Mouse (Mus musculus) thymus, postnatal 25 days (tissue): ENCODE data around the gene Rars2.
"Not testable (repeated sequence)": the region's sequence is repeated elsewhere in the genome, so short reads cannot be mapped to it uniquely, and the experiment has no call there.

Experiments
- DNase-seq: peaks from one replicate; pipeline ENCODE4 v3.0.0; 2022

The Rars2 gene

DNA sequence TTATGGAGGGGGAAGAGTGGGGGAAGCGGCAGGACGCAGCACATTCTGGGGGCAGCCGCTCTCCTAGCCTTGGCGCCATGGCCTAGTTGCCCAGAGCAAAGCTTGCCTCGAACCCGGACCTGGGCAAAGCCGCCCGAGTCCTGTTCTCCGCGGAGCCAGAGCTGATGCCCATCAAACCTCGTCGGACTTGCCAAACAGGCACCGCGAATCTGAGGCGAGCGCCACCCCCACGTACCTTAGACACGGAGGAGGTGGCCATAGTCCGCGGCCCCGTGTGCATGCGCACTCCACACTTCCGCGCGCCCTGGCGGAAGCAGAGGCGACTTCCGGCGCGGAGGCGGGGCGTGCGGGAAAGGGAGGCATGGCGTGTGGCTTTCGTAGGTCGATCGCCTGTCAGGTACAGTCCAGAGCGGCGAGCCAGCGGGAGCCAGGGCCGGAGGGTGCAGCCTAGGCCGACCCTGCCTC, at the start of gene Rars2, which contains the start of gene Orc3:
Gene Rars2 (plus strand): TSS at position 328 of the 465 bp plus-strand sequence.
Gene Orc3 (minus strand): TSS at position 315 of the 465 bp plus-strand sequence.
- peak; percentile 91 for DNase-seq

DNA sequence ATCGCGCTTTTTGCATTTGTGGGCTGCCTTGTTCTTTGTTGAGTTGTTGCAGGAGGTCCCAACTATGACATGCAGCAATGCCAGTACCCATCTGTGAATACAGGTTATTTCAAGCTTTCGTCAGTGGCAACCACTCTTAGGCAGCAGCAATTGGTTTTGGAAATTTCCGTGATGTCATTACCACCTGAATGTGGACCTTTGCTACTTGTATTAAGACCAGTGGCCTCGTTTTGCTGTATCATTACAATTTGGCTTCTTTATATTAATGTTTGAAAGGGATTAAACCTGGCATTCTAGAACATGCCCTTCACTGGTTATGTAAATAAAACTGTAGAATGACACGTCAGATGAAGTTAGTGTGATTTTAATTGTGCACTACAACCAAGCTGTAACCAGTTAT, 48.5 kb upstream of the Rars2 start:
- no peak for DNase-seq

GRCm38 (mm10) chr4:34572876-34573275, 41.9 kb upstream of the Rars2 start:
- DNase-seq, result no peak

- no peak for DNase-seq
Measured at GRCm38 (mm10) chr4:34577028-34577427, 37.7 kb upstream of the Rars2 start.

DNA sequence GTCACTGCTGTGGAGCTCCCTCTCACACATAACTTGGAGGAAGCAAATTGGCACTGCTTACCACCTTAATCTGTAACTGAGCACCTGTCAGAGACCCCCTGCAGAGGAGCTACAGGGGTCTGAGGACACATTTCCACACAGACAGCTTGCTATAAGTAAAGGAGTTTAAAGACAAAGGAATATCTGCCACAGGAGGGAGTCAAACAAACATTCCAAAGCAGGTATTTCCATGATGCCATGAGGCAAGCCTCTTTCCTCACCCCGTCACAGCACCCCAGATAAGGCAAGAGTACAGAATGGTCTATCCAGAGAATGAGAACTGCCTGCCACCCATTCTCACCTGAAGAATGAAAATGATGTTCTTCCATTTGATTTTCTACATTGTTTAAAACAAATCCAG, 35.5 kb upstream of the Rars2 start:
- DNase-seq, result no peak

DNA sequence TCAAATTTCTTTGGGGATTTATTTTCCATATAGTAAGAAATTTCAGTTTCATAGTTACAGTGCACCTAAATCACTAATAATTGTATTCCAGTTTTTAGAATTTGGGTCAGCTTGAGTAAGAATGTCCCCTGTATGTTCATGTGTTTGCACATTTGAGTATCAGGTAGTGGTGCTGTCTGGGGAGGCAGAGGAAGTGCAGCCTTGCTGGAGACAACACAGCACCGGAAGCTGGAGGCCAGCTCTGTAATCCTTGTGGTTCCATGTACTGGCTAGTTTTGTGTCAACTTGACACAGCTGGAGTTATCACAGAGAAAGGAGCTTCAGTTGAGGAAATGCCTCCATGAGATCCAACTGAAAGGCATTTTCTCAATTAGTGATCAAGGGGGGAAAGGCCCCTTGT, 33.3 kb upstream of the Rars2 start:
- not testable (repeated sequence) for DNase-seq

DNA sequence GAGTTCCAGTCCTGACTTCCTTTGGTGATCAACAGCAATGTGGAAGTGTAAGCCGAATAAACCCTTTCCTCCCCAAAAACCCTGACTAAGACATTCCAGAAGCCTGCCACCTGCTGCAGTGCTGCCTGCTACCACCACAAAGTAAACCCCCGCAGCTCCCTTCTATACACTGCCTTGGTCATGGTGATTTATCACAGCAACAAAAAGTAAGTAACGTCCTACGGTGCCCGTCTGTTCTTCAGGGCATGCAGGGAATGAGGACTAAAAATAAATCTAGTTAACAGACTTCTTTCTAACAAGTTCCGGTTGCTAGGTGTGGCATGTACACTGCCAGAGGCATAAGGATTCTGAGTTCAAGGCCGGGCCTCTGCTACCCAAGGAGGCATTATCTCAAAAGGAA, 32.8 kb upstream of the Rars2 start:
- DNase-seq, result no peak

- DNase-seq, result no peak
Measured at GRCm38 (mm10) chr4:34582476-34582875, 32.3 kb upstream of the Rars2 start.

- no peak for DNase-seq
Measured at GRCm38 (mm10) chr4:34583427-34583826, 31.3 kb upstream of the Rars2 start.

GRCm38 (mm10) chr4:34584871-34585607, 29.7 kb upstream of the Rars2 start:
- no peak for DNase-seq

GRCm38 (mm10) chr4:34603123-34603522, 11.6 kb upstream of the Rars2 start:
- DNase-seq, result no peak

DNA sequence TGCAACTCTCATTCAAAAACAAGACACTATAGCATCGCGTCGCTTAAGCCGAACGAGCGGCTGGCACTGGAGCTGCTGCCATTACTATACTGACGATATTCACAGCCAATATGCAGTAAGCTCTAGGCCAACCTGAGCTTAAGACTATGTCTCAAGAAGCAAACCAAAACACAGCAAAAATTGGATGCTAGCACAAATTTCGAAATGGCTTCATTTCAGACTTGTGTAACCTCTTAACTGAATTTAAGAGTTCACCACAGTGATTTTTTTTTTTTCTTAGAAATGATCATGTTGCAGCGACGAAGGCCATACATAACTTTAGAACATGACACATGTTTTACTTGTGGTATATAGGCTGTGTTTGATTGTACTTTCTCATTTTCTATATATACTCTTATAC, 8.1 kb upstream of the Rars2 start:
- DNase-seq, result no peak

DNA sequence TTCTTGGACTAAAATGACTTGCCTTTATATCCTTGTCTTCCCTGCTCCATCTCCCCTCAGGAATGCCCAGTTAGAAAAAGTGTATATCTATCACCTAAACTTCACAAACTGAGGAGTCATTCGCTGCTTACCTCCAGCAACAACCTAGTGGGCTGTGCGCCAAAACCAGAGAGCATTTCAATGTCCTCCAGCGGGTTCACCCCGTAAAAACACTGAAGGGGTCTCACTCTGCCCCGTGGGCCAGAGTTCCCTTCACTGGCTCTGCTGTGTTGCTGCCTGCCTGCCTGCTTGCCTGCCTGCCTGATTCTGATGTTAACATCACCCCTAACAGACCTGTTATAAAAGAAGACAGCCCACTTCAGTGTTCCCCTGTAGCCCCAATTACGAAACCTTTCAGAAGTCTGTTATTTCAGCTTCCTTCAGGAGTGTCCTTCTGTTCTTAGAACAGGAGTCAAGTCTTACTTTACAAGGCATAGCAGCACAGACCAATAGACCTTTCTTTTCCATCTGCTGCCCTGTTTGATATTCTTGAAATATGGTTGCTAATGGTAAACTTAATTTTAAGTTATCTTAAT, 1.1 kb upstream of the Rars2 start:
- no peak for DNase-seq

- peak; percentile 18 for DNase-seq
Measured at GRCm38 (mm10) chr4:34615303-34615702, 546 bp downstream of the Rars2 start.

DNA sequence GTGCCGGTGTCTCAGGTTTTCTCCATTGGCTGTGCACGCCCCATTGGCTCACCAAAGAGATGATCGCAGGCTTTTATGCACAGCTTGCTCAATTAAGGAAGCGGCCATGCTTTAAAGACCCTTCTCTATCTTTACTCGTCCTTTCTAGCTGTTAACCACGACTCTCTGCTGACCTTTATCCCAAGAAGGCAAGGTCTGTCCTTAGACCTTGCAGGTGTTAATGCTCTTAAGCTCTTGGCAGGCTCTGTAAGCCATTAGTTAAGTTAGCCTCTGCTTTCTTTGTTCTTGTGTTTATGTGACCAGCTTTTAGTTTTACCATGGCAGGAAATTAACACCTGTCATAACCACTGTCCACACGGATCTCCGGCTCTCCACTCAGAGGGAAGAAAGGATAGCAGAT, 1.4 kb downstream of the Rars2 start:
- DNase-seq, result no peak

DNA sequence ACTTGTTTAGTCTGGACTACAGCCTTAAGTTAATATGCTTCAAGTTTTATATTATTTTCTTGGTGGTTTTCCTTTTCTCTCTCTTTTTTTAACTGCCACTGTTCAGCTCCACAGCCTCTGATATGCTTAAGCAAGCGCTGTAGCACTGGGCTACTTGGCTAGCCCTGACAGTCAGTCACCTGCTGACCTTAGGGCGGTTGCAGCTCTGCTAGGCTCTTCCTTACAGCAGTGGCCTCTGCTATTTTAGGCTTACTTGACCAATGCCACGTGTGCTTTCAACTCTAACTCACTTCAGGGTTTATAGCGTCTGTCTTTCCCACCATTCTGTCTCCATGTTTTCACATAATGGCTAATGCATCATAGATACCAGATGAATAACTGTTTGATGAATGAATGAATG, 10.8 kb downstream of the Rars2 start:
- no peak for DNase-seq

- DNase-seq, result no peak
Measured at GRCm38 (mm10) chr4:34626401-34626800, 11.6 kb downstream of the Rars2 start.

- DNase-seq, result no peak
Measured at GRCm38 (mm10) chr4:34629956-34630355, 15.2 kb downstream of the Rars2 start.

GRCm38 (mm10) chr4:34634129-34634528, 19.4 kb downstream of the Rars2 start:
- no peak for DNase-seq

DNA sequence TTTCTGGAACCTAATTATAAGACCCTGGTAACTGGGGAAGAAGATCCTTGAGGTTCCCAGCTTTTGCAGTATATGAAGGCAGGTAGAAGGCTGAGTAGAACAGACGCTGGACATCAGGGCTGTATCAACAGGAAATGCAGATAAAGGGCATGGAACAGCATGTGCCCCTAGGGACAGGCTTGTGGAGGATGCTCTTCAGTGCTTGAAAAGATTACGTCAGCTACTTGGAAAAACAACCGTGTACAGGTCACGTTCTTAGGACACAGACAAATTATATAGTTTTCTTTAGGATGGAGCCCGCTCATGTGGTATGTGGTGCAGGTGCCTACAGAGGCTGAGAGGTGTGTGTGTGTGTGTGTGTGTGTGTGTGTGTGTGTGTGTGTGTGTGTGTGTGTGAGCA, 21.3 kb downstream of the Rars2 start:
- DNase-seq, result no peak

- no peak for DNase-seq
Measured at GRCm38 (mm10) chr4:34637386-34637785, 22.6 kb downstream of the Rars2 start.

DNA sequence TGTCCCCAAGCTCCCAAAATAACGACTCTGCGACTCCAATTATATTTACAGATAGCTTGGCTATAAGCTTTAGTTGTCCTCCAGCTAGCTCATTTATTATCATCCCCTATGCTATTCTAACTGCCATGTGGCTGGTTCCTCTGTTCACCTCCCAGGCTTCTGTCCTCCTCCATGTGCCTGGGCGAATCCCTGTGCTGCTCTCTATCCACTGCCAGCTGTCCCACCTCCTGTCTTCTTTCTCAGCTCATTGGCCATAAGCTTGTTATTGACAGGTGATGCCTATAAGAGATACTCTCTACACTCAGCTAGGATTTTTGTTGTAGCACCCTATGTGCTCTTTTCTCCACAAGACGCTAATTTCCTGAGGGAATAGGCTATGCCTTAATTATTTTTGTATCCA, 23.1 kb downstream of the Rars2 start:
- no peak for DNase-seq

- no peak for DNase-seq
Measured at GRCm38 (mm10) chr4:34639745-34640364, 25.1 kb downstream of the Rars2 start.

DNA sequence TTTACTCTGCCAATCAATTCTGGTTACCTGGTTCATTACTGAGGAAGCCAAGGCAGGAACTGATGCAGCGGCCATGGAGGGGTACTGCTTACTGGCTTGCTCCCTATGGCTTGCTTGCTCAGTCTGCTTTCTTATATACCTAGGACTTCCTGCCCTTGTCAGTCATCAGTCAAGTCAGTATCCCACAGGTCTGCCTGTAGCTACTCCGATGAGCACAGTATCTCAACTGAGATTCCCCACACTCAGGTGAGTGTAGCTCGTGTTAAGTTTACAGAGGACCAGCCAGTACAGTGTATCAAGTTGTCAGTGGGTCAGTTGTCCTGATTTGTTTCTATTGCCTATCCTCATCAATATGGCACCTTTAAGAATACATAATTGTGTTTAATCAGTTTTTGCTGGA, 26.0 kb downstream of the Rars2 start:
- DNase-seq, result no peak
